Mouse (Mus musculus): Measurements from ENCODE around the gene Lrrk1.

The Lrrk1 gene

GRCm38 (mm10) chr7:66387813-66388521 lies at the start of gene Lrrk1:
Gene Lrrk1, minus strand, starts transcription at chr7:66388350.
- DNase-seq: peak; percentile 61

- peak; percentile 85 for DNase-seq
Measured at GRCm38 (mm10) chr7:66434453-66434935, 46.3 kb upstream of the Lrrk1 start.

GRCm38 (mm10) chr7:66427437-66428161 lies 39.4 kb upstream of the Lrrk1 start, which contains the start of gene Aldh1a3:
Gene Aldh1a3, minus strand, starts transcription at chr7:66427517.
- peak; percentile 87 for DNase-seq

- DNase-seq: no peak
Measured at GRCm38 (mm10) chr7:66427053-66427436, 38.9 kb upstream of the Lrrk1 start.

GRCm38 (mm10) chr7:66421903-66422302 lies 33.8 kb upstream of the Lrrk1 start:
- no peak for DNase-seq

GRCm38 (mm10) chr7:66418981-66419380 lies 30.8 kb upstream of the Lrrk1 start:
- no peak for DNase-seq

GRCm38 (mm10) chr7:66416829-66417228 lies 28.7 kb upstream of the Lrrk1 start:
- no peak for DNase-seq

GRCm38 (mm10) chr7:66413093-66413492 lies 24.9 kb upstream of the Lrrk1 start:
- DNase-seq: peak; percentile 51

- peak; percentile 80 for DNase-seq
Measured at GRCm38 (mm10) chr7:66409433-66409832, 21.3 kb upstream of the Lrrk1 start.

- DNase-seq: no peak
Measured at GRCm38 (mm10) chr7:66406971-66407370, 18.8 kb upstream of the Lrrk1 start.

- DNase-seq: no peak
Measured at GRCm38 (mm10) chr7:66405951-66406721, 18.0 kb upstream of the Lrrk1 start.

- DNase-seq: peak; percentile 23
Measured at GRCm38 (mm10) chr7:66405541-66405940, 17.4 kb upstream of the Lrrk1 start.

GRCm38 (mm10) chr7:66404802-66405201 lies 16.7 kb upstream of the Lrrk1 start:
- DNase-seq: no peak

- DNase-seq: no peak
Measured at GRCm38 (mm10) chr7:66404141-66404540, 16.0 kb upstream of the Lrrk1 start.

GRCm38 (mm10) chr7:66402876-66403275 lies 14.7 kb upstream of the Lrrk1 start:
- DNase-seq: no peak

GRCm38 (mm10) chr7:66401605-66402004 lies 13.5 kb upstream of the Lrrk1 start:
- DNase-seq: no peak

- DNase-seq: no peak
Measured at GRCm38 (mm10) chr7:66397288-66397687, 9.1 kb upstream of the Lrrk1 start.

- peak; percentile 89 for DNase-seq
Measured at GRCm38 (mm10) chr7:66388621-66389532, 727 bp upstream of the Lrrk1 start.

GRCm38 (mm10) chr7:66387419-66387812 lies 734 bp downstream of the Lrrk1 start:
- peak; percentile 40 for DNase-seq

GRCm38 (mm10) chr7:66386411-66386810 lies 1.7 kb downstream of the Lrrk1 start:
- DNase-seq: no peak

- no peak for DNase-seq
Measured at GRCm38 (mm10) chr7:66385826-66386225, 2.3 kb downstream of the Lrrk1 start.

- no peak for DNase-seq
Measured at GRCm38 (mm10) chr7:66384891-66385290, 3.3 kb downstream of the Lrrk1 start.
